Mouse (Mus musculus) CH12.LX (cell line): ENCODE data around the gene Plxdc1.

ENCODE experiments used
- CTCF ChIP-seq, 2 experiments: IDR thresholded peaks in 1 of 2; conservative IDR thresholded peaks in 1 of 2; 2 replicates each; pipeline ENCODE4 v1.5.1; 2011 to 2012; ENCODE audit warnings: low read depth in 2 of 2, low read length in 2 of 2, improper control_type of control experiment in 1 of 2, inconsistent platforms in 1 of 2, mild to moderate bottlenecking in 1 of 2, moderate library complexity in 1 of 2
- HCFC1 ChIP-seq: IDR thresholded peaks from 2 replicates; pipeline ENCODE4 v1.6.1; 2012; ENCODE audit warnings: low read depth, mild to moderate bottlenecking, inconsistent platforms, low read length, improper control_type of control experiment
- MAX ChIP-seq: IDR thresholded peaks from 2 replicates; pipeline ENCODE4 v1.6.1; 2011; ENCODE audit warnings: low read length, improper control_type of control experiment
- MAZ ChIP-seq: IDR thresholded peaks from 2 replicates; pipeline ENCODE4 v1.6.1; 2012; ENCODE audit warnings: low read depth, mild to moderate bottlenecking, inconsistent platforms, low read length, improper control_type of control experiment, moderate library complexity
- MEF2A ChIP-seq: IDR thresholded peaks from 2 replicates; pipeline ENCODE4 v1.6.1; 2014; ENCODE audit warnings: low read depth, mild to moderate bottlenecking, inconsistent platforms, low read length, improper control_type of control experiment, borderline replicate concordance
- MYC ChIP-seq: IDR thresholded peaks from 2 replicates; pipeline ENCODE4 v1.6.1; 2011; ENCODE audit warnings: low read depth, mild to moderate bottlenecking, improper control_type of control experiment, low read length
- POLR2A ChIP-seq: IDR thresholded peaks from 2 replicates; pipeline ENCODE4 v1.6.1; 2011; ENCODE audit warnings: low read depth, mild to moderate bottlenecking, improper control_type of control experiment, low read length
- RAD21 ChIP-seq: IDR thresholded peaks from 2 replicates; pipeline ENCODE4 v1.6.1; 2011; ENCODE audit warnings: low read depth, mild to moderate bottlenecking, low read length, improper control_type of control experiment, moderate library complexity

GRCm38 (mm10) chr11:97985727-97986677 lies at the start of gene Plxdc1:
- TF ChIP-seq MYC (no peak), POLR2A (no peak), RAD21 (no peak), MAZ (no peak), MEF2A (no peak), CTCF (conservative IDR thresholded peaks at IDR 0.05 in 1 of 2, IDR thresholded peaks at IDR 0.05 in 1 of 2; ENCODE audit: low read depth in 2 of 2, low read length in 2 of 2) (no peak), MAX (no peak), HCFC1 (no peak)
